8 mouse cellular contexts compared by ENCODE assay signal in the genomic region with DNA sequence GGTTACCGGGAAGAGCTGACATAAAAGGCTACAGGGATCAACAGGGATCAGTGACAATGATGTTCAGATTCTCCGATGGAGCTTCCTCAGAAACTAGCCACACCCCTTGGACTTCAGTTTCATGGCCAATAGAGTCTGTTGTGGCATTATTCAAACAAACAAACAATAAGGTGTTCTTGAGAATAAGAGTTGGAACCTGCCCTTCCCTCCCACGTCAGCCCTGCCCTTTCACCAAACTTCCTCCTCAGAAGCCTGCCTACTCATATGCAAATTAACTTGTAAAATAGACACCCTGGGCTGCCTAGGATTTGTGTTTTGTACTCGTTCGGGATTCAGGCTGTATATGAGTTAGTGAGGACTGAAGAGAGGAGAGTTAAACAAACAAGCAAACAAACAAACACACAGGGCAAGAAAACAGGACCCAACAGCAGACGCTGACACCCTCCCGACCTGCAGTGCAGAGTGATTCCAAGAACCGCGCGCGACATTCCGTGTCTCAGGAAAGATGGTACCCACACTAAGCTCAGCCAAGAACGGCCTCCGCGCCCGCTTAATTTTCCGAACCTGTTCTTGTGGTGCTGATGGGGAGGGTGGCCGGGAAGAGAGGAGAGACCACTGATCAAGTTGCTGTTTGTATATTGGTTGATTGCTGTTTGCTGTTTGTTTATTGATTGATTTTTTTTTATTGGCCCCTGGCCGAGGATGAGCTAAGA.
DNase-seq lines count a peak whose midpoint lies in the region; ATAC-seq and TF ChIP-seq lines count a peak whose summit lies in the region.

No protein-coding gene starts in this region.

- H3K36me3 ChIP-seq in hindbrain, embryonic 10.5 days, result no peaks in the 10 kb centered on the region
- no peaks in the 10 kb centered on the region for H3K36me3 ChIP-seq in hindbrain, embryonic 14.5 days (replicated peaks; ENCODE audit: control insufficient read depth, insufficient read depth)
- no peaks in the 10 kb centered on the region for H3K36me3 ChIP-seq in ES-E14 (ENCODE audit: control insufficient read depth, insufficient read depth, low read length, poor library complexity, severe bottlenecking)
- no peaks in the 10 kb centered on the region for H3K36me3 ChIP-seq in midbrain, embryonic 16.5 days (ENCODE audit: control insufficient read depth, insufficient read depth, low read length)

- no peaks in the 10 kb centered on the region for H3K9me3 ChIP-seq in hindbrain, embryonic 10.5 days
- no peaks in the 10 kb centered on the region for H3K9me3 ChIP-seq in hindbrain, embryonic 14.5 days (ENCODE audit: control insufficient read depth, low read length)
- no peaks in the 10 kb centered on the region for H3K9me3 ChIP-seq in ES-E14 (ENCODE audit: control insufficient read depth, insufficient read depth, low read depth, low read length)
- H3K9me3 ChIP-seq in midbrain, embryonic 16.5 days (replicated peaks; ENCODE audit: control insufficient read depth, low read length, poor library complexity, severe bottlenecking), result no peaks in the 10 kb centered on the region

- in situ Hi-C loops in ES-E14 (cut with MboI; ENCODE audit: low sequenced_read_pairs in 2 of 2, unreplicated experiment in 2 of 2), result no loop called here

- peak overlapping the region; percentile 36 for H3K4me3 ChIP-seq in hindbrain, embryonic 10.5 days
- no peak overlapping the region for H3K4me3 ChIP-seq in hindbrain, embryonic 14.5 days (replicated peaks; ENCODE audit: low read length)
- peak overlapping the region; percentile 62 to 70 for H3K4me3 ChIP-seq in ES-E14 (ENCODE audit: insufficient read depth in 1 of 2, low read depth in 1 of 2, low read length in 2 of 2, poor library complexity in 1 of 2, severe bottlenecking in 1 of 2)
- no peak overlapping the region for H3K4me3 ChIP-seq in midbrain, embryonic 16.5 days (ENCODE audit: low read depth, low read length)

- H3K4me1 ChIP-seq in hindbrain, embryonic 10.5 days (replicated peaks), result peaks cover 37% of the 10 kb centered on the region
- peaks cover 8% of the 10 kb centered on the region for H3K4me1 ChIP-seq in hindbrain, embryonic 14.5 days (replicated peaks; ENCODE audit: control insufficient read depth, insufficient read depth, low read length)
- H3K4me1 ChIP-seq in ES-E14 (ENCODE audit: control insufficient read depth in 2 of 2, insufficient read depth in 2 of 2, low read length in 2 of 2, poor library complexity in 1 of 2), result peaks cover 6 to 22% of the 10 kb centered on the region in 2 experiments
- H3K4me1 ChIP-seq in midbrain, embryonic 16.5 days (ENCODE audit: control insufficient read depth, insufficient read depth, low read length), result peaks cover 10% of the 10 kb centered on the region

- 7% methylated on average over 19 of the region's 19 CpGs for WGBS in hindbrain, embryonic 10.5 days
- 8% methylated on average over 19 of the region's 19 CpGs for WGBS in hindbrain, embryonic 14.5 days
- 7% methylated on average over 19 of the region's 19 CpGs for WGBS in midbrain, embryonic 16.5 days

- no peak overlapping the region for H3K9ac ChIP-seq in hindbrain, embryonic 14.5 days
- H3K9ac ChIP-seq in ES-E14 (ENCODE audit: insufficient read depth, low read depth, low read length, poor library complexity, severe bottlenecking), result peak overlapping the region; percentile 78
- H3K9ac ChIP-seq in midbrain, embryonic 16.5 days (ENCODE audit: low read depth, low read length), result no peak overlapping the region

- no peak for DNase-seq in hindbrain, embryonic 10.5 days (ENCODE audit: low spot score)
- DNase-seq in hindbrain, embryonic 14.5 days (ENCODE audit: low spot score), result no peak
- DNase-seq in ES-E14 (ENCODE audit: low read depth, low spot score), result peak; percentile 81
- no peak for DNase-seq in gastrocnemius, adult 8-10 months (ENCODE audit: low spot score in 2 of 2)
- no peak for DNase-seq in cerebellum, postnatal 10 days
- no peak for DNase-seq in left cerebral cortex, postnatal 14 days (ENCODE audit: low spot score in 2 of 2)

- no peak for ATAC-seq in hindbrain, embryonic 14.5 days (ENCODE audit: low FRiP score)
- 0 out of 4 replicates have a peak, but pooled peaks have one; percentile 8 to 15 for ATAC-seq in hematopoietic stem cell, adult 5-6 weeks (replicated peaks in 1 of 2; ENCODE audit: insufficient read depth in 1 of 2, low FRiP score in 2 of 2, low TSS enrichment in 1 of 2, low read depth in 1 of 2, poor library complexity in 2 of 2, severe bottlenecking in 2 of 2)
- ATAC-seq in midbrain, embryonic 16.5 days, result no peak

- peaks cover 41% of the 10 kb centered on the region for H3K27me3 ChIP-seq in hindbrain, embryonic 10.5 days (ENCODE audit: insufficient read depth, poor library complexity, severe bottlenecking)
- H3K27me3 ChIP-seq in hindbrain, embryonic 14.5 days (ENCODE audit: control insufficient read depth, insufficient read depth, low read length), result 0 out of 2 replicates have a peak, but pooled peaks cover 8% of the 10 kb centered on the region
- H3K27me3 ChIP-seq in midbrain, embryonic 16.5 days (ENCODE audit: control insufficient read depth, insufficient read depth, low read depth, low read length), result no peaks in the 10 kb centered on the region

- intact Hi-C loops in left cerebral cortex, postnatal 14 days (cut with DNase I), result no loop called here

- H3K4me2 ChIP-seq in hindbrain, embryonic 14.5 days (replicated peaks), result no peak overlapping the region
- H3K4me2 ChIP-seq in midbrain, embryonic 16.5 days (ENCODE audit: low read length), result peak overlapping the region; percentile 24; the same call in 1 of the 2 replicates

- H3K27ac ChIP-seq in hindbrain, embryonic 10.5 days, result 0 out of 2 replicates have a peak overlapping the region, but pooled peaks have one; percentile 41
- no peak overlapping the region for H3K27ac ChIP-seq in hindbrain, embryonic 14.5 days
- peak overlapping the region; percentile 99 for H3K27ac ChIP-seq in ES-E14 (ENCODE audit: insufficient read depth, low read depth, low read length, poor library complexity, severe bottlenecking)
- H3K27ac ChIP-seq in midbrain, embryonic 16.5 days (ENCODE audit: low read length), result no peak overlapping the region

TF ChIP-seq in ES-E14, 5 proteins besides CTCF, POLR2A, EP300 and RAD21:
- TF ChIP-seq HCFC1 (IDR thresholded peaks at IDR 0.05; ENCODE audit: borderline replicate concordance, insufficient read depth, low read length) (0 out of 2 replicates have a peak, but pooled peaks have one; percentile 4), CHD2 (IDR thresholded peaks at IDR 0.05; ENCODE audit: low read depth, low read length) (peak; percentile 35; the same call in 1 of the 2 replicates), ZC3H11A (IDR thresholded peaks at IDR 0.05; ENCODE audit: borderline replicate concordance, low read depth, low read length) (no peak), MAFK (IDR thresholded peaks at IDR 0.05; ENCODE audit: insufficient read depth, low read depth, low read length) (no peak), ZNF384 (IDR thresholded peaks at IDR 0.05; ENCODE audit: low read depth, low read length) (0 out of 2 replicates have a peak, but pooled peaks have one; percentile 18)
TF ChIP-seq in ES-E14: peak in this region for 3.

Comparison
In these comparisons a context has a peak if more than half of its experiments do, and no peak if none do; other contexts are left out.
1. H3K27ac ChIP-seq: peak in hindbrain, embryonic 10.5 days (single experiment) and ES-E14 (single experiment); none in hindbrain, embryonic 14.5 days (single experiment) and midbrain, embryonic 16.5 days (single experiment).
2. H3K4me3 ChIP-seq: peak in hindbrain, embryonic 10.5 days (single experiment) and ES-E14 (2 of 2); none in hindbrain, embryonic 14.5 days (single experiment) and midbrain, embryonic 16.5 days (single experiment).
3. ATAC-seq: peak in hematopoietic stem cell, adult 5-6 weeks (2 of 2); none in hindbrain, embryonic 14.5 days (single experiment) and midbrain, embryonic 16.5 days (single experiment).